Mouse (Mus musculus): Measurements from ENCODE around the gene Prss8.
"Not testable (repeated sequence)": the region's sequence is repeated elsewhere in the genome, so short reads cannot be mapped to it uniquely, and the experiment has no call there.

- TF ChIP-seq POLR2A (IDR thresholded peaks at IDR 0.05; ENCODE audit: control insufficient read depth in 1 of 2, insufficient read depth in 1 of 2, low read depth in 1 of 2, low read length in 2 of 2, poor library complexity in 1 of 2); MAFK (IDR thresholded peaks at IDR 0.05; ENCODE audit: borderline replicate concordance, low read depth, low read length); MAZ (IDR thresholded peaks at IDR 0.05; ENCODE audit: low read depth, low read length); GATA1 (IDR thresholded peaks at IDR 0.05; ENCODE audit: low read depth, low read length); HCFC1 (IDR thresholded peaks at IDR 0.05; ENCODE audit: low read depth, low read length); E2F4 (IDR thresholded peaks at IDR 0.05; ENCODE audit: borderline replicate concordance, low read depth, low read length); NELFE (IDR thresholded peaks at IDR 0.05; ENCODE audit: low read depth, low read length); MAX (IDR thresholded peaks at IDR 0.05; ENCODE audit: low read length); USF1 (IDR thresholded peaks at IDR 0.05; ENCODE audit: low read depth, low read length); SIN3A (IDR thresholded peaks at IDR 0.05; ENCODE audit: low read length): not testable (repeated sequence)
- TF ChIP-seq CTCF (IDR thresholded peaks at IDR 0.05 in 2 of 3, conservative IDR thresholded peaks at IDR 0.05 in 1 of 3; ENCODE audit: control insufficient read depth in 1 of 3, insufficient read depth in 1 of 3, low read depth in 2 of 3, low read length in 3 of 3, poor library complexity in 1 of 3, severe bottlenecking in 1 of 3) (peak in 1 of 3 experiments; percentile 34; a peak in 2 of 6 replicates), ZNF384 (IDR thresholded peaks at IDR 0.05; ENCODE audit: low read depth, low read length) (peak; percentile 92)
Measured at GRCm38 (mm10) chr7:127942097-127942496, 12.2 kb upstream of the Prss8 start.
